Comparison of ENCODE assay signal across 29 mouse cellular contexts in genomic region chr5:97814700-97815099, GRCm38 (mm10).
"Had no signal": no experiment of that assay in that cellular context is flagged by ENCODE, and none has a peak within 500 bp of the region (broad histone marks: within the 10 kb centered on the region; RNA-seq: fewer than 3 reads in every experiment).

No protein-coding gene starts in this region.

- H3K4me1 ChIP-seq: limb, embryonic 10.5 days; limb, embryonic 12.5 days; limb, embryonic 13.5 days; limb, embryonic 15.5 days; liver, embryonic 12.5 days; liver, embryonic 13.5 days; liver, embryonic 15.5 days; lung, embryonic 15.5 days; megakaryocyte, embryonic 14.5 days; midbrain, embryonic 10.5 days; midbrain, embryonic 12.5 days; midbrain, embryonic 13.5 days; midbrain, embryonic 15.5 days had no signal

- H3K36me3 ChIP-seq: limb, embryonic 10.5 days; limb, embryonic 12.5 days; limb, embryonic 13.5 days; limb, embryonic 15.5 days; liver, embryonic 12.5 days; liver, embryonic 13.5 days; liver, embryonic 15.5 days; lung, embryonic 15.5 days; midbrain, embryonic 10.5 days; midbrain, embryonic 12.5 days; midbrain, embryonic 13.5 days; midbrain, embryonic 15.5 days had no signal

- H3K4me3 ChIP-seq: limb, embryonic 10.5 days; limb, embryonic 12.5 days; limb, embryonic 13.5 days; limb, embryonic 15.5 days; liver, embryonic 12.5 days; liver, embryonic 13.5 days; liver, embryonic 15.5 days; lung, embryonic 15.5 days; megakaryocyte, embryonic 14.5 days; midbrain, embryonic 10.5 days; midbrain, embryonic 12.5 days; midbrain, embryonic 13.5 days; midbrain, embryonic 15.5 days; myocyte had no signal

- H3K9ac ChIP-seq: limb, embryonic 12.5 days; limb, embryonic 13.5 days; limb, embryonic 15.5 days; liver, embryonic 12.5 days; liver, embryonic 13.5 days; liver, embryonic 14.5 days; liver, embryonic 15.5 days; liver, postnatal 0 days; lung, embryonic 14.5 days; lung, embryonic 15.5 days; midbrain, embryonic 12.5 days; midbrain, embryonic 13.5 days; midbrain, embryonic 15.5 days had no signal

- H3K9me3 ChIP-seq: limb, embryonic 10.5 days; limb, embryonic 12.5 days; limb, embryonic 15.5 days; liver, embryonic 12.5 days; liver, embryonic 13.5 days; liver, embryonic 15.5 days; lung, embryonic 15.5 days; midbrain, embryonic 10.5 days; midbrain, embryonic 12.5 days; midbrain, embryonic 13.5 days; midbrain, embryonic 15.5 days had no signal

- H3K27ac ChIP-seq: limb, embryonic 10.5 days; limb, embryonic 12.5 days; limb, embryonic 13.5 days; limb, embryonic 15.5 days; liver, embryonic 12.5 days; liver, embryonic 13.5 days; liver, embryonic 14.5 days; liver, embryonic 15.5 days; lung, embryonic 15.5 days; macrophage; midbrain, embryonic 10.5 days; midbrain, embryonic 12.5 days; midbrain, embryonic 13.5 days; midbrain, embryonic 15.5 days had no signal

- H3K4me2 ChIP-seq: limb, embryonic 12.5 days; limb, embryonic 13.5 days; limb, embryonic 15.5 days; liver, embryonic 11.5 days; liver, embryonic 12.5 days; liver, embryonic 13.5 days; liver, embryonic 15.5 days; lung, embryonic 14.5 days; lung, embryonic 15.5 days; midbrain, embryonic 11.5 days; midbrain, embryonic 12.5 days; midbrain, embryonic 13.5 days; midbrain, embryonic 15.5 days had no signal

- DNase-seq: left cerebral cortex, postnatal 4 days; liver; liver, embryonic 13.5 days; liver, postnatal 0 days; lung, adult 18-20 months; lung, adult 2 months; lung, embryonic 14.5 days; lung, postnatal 10 days; lung, postnatal 14 days; lung, postnatal 36 days; lung, postnatal 4 days; midbrain, embryonic 14.5 days had no signal

- H3K27me3 ChIP-seq: limb, embryonic 12.5 days; limb, embryonic 13.5 days; limb, embryonic 15.5 days; liver, embryonic 12.5 days; liver, embryonic 13.5 days; liver, embryonic 15.5 days; lung, embryonic 15.5 days; megakaryocyte, embryonic 14.5 days; midbrain, embryonic 12.5 days; midbrain, embryonic 13.5 days; midbrain, embryonic 15.5 days had no signal
